8 mouse cellular contexts compared by ENCODE assay signal in the genomic region with DNA sequence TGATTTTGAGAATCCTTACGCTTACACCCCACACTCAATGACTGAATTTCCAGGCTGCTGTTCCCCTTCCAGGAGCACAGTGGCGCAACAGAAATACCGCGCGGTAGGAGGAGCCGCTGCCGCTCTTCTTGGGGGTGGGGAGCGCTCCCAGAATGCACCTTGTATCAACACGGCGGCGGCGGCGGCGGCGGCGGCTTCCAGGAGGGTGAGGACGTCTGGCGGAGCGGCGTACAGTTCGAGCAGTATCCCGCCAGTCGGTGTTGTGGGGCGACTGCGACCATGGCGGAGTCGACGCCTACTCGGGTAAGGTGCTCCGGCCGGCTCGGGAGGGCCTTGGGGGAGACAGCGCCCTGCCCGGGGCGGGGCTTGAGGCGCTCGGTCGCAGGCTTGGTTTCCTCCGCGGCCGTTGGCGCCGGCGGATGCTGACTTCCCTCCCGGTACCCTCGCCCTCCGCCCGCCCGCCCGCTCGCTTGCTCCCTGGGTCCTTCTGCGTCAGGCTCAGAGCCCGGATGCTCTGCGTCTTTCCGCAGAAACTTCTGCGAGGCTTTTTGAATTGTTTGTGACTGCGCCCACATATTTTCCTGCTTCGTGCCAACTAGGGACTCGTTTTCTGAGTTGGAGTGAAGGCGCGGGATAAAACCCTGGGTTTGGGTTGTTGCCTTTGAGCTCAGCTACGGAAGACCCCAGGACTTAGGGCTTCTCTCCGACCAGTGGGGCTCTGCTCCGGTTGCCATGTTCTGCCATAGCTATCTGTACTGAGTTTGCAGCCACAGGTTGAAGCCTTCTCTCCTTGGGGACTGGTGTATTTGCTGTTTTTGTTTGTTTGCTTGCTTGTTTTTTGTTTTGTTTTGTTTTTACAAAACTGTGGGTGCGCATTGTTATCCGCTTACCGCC. TPM values are rescaled to one million over a fixed set of nuclear protein-coding genes. Genes with fewer than 3 reads are reported as not detected.
DNase-seq lines count a peak whose midpoint lies in the region; ATAC-seq and TF ChIP-seq lines count a peak whose summit lies in the region.

A gene (plus strand): TSS at position 30 of the 894 bp plus-strand sequence.

- TF ChIP-seq CTCF in olfactory bulb, adult 2 months (IDR thresholded peaks at IDR 0.05; ENCODE audit: insufficient read depth, low read depth, low read length), result peak; percentile 32; the same call in 1 of the 2 replicates

- peak; percentile 93 for ATAC-seq in lung, embryonic 15.5 days (ENCODE audit: borderline replicate concordance, extremely low read depth, low FRiP score, low TSS enrichment)

- no peaks in the 10 kb centered on the region for H3K36me3 ChIP-seq in lung, embryonic 15.5 days

- no peaks in the 10 kb centered on the region for H3K27me3 ChIP-seq in lung, embryonic 15.5 days

- H3K4me3 ChIP-seq in lung, embryonic 15.5 days, result peak within 1 kb of the TSS; percentile 67
- peak within 1 kb of the TSS; percentile 79 for H3K4me3 ChIP-seq in olfactory bulb, adult 2 months (ENCODE audit: insufficient read depth, low read depth, low read length)

- peak; percentile 36; the same call in 1 of the 2 replicates for TF ChIP-seq POLR2A in olfactory bulb, adult 2 months (IDR thresholded peaks at IDR 0.05; ENCODE audit: insufficient read depth, low read depth, low read length)

- DNase-seq in MN1 (ENCODE audit: low spot score), result peak; percentile 88
- DNase-seq in cerebellum, adult 8-10 months, result peak; percentile 87
- DNase-seq in forelimb bud, embryonic 11.5 days (ENCODE audit: low read depth, low spot score), result peak; percentile 81
- peak; percentile 85 for DNase-seq in heart, postnatal 4 days
- peak; percentile 56 for DNase-seq in layer of hippocampus, adult 9-10 months (ENCODE audit: low spot score)
- DNase-seq in thymus, adult 18-20 months, result peak; percentile 75 to 81

- under 1% methylated on average over 67 of the region's 67 CpGs for WGBS in lung, embryonic 15.5 days
- under 1% methylated on average over 67 of the region's 67 CpGs for WGBS in olfactory bulb, adult 2 months

- H3K27ac ChIP-seq in lung, embryonic 15.5 days, result peak within 1 kb of the TSS; percentile 98
- peak within 1 kb of the TSS; percentile 89 for H3K27ac ChIP-seq in olfactory bulb, adult 2 months (ENCODE audit: insufficient read depth, low read depth, low read length)

- peak within 1 kb of the TSS; percentile 71 for H3K9ac ChIP-seq in lung, embryonic 15.5 days

- no peaks in the 10 kb centered on the region for H3K9me3 ChIP-seq in lung, embryonic 15.5 days

- peaks cover 15% of the 10 kb centered on the region for H3K4me1 ChIP-seq in lung, embryonic 15.5 days
- no peaks in the 10 kb centered on the region for H3K4me1 ChIP-seq in olfactory bulb, adult 2 months (ENCODE audit: control insufficient read depth, insufficient read depth, low read length)

- H3K4me2 ChIP-seq in lung, embryonic 15.5 days, result peak within 1 kb of the TSS; percentile 74

RNA-seq across cellular contexts. Expression of the gene that starts here (rescaled TPM):
- 10 to 100 TPM; 12.1 TPM for total RNA-seq in heart, postnatal 4 days (2021)
- polyA plus RNA-seq in lung, embryonic 15.5 days (2015; fragmentation: Nextera tagmentation; extraction: Ambion mirVana), result 18.0 and 18.6 TPM in 2 replicates
- polyA plus RNA-seq in olfactory bulb, adult 2 months (2012; ENCODE audit: insufficient read depth, insufficient read length, low replicate concordance, missing spikeins), result not detected in 2 replicates

Comparison
In these comparisons a context has a peak if more than half of its experiments do, and no peak if none do; other contexts are left out.
1. Peak in every context shown above with its lines: DNase-seq, ATAC-seq, H3K4me3 ChIP-seq and H3K27ac ChIP-seq.
2. RNA of the gene that starts here (polyA plus RNA-seq): 18.0 to 18.6 TPM in lung, embryonic 15.5 days; not detected in olfactory bulb, adult 2 months; every median in the first group is over 10 times any median in the second.